Mouse (Mus musculus) MEL (cell line): ENCODE measurements at regions not wholly inside any gene's neighbourhood (a gene's known extent, or its start where the extent isn't known, plus 50 kb on each side); places are given as distances from the start of the nearest gene placed in this dataset.

Experiments
- DNase-seq: peaks from one replicate; pipeline ENCODE4 v3.0.0; 2011; ENCODE audit warnings: low read depth, low spot score
- H3K27ac ChIP-seq: 2 replicates; pipeline ENCODE4 v1.5.1; 2012; ENCODE audit warnings: low read depth, mild to moderate bottlenecking, control low read depth, low read length, moderate library complexity; ENCODE audit not compliant: control insufficient read depth
- H3K27me3 ChIP-seq, 2 experiments: fragments of 150-350 bp in 1 of 2; sonication (generic) in 1 of 2; 2 replicates each; pipeline ENCODE4 v1.6.1; 2012; ENCODE audit warnings: low read length in 2 of 2, mild to moderate bottlenecking in 2 of 2, improper control_type of control experiment in 1 of 2, moderate library complexity in 1 of 2; ENCODE audit not compliant: insufficient read depth in 2 of 2, control insufficient read depth in 1 of 2
- H3K36me3 ChIP-seq, 2 experiments: 2 replicates each; pipeline ENCODE4 v1.6.1; 2012 to 2014; ENCODE audit warnings: low read length in 2 of 2, improper control_type of control experiment in 1 of 2, inconsistent platforms in 1 of 2, mild to moderate bottlenecking in 1 of 2; ENCODE audit not compliant: insufficient read depth in 2 of 2, control insufficient read depth in 1 of 2
- H3K4me1 ChIP-seq, 2 experiments: fragments of 150-350 bp in 1 of 2; sonication (generic) in 1 of 2; 2 replicates each; pipeline ENCODE4 v1.6.1; 2012; ENCODE audit warnings: low read length in 2 of 2, improper control_type of control experiment in 1 of 2, mild to moderate bottlenecking in 1 of 2; ENCODE audit not compliant: insufficient read depth in 2 of 2, control insufficient read depth in 1 of 2
- H3K4me3 ChIP-seq, 2 experiments: fragments of 150-350 bp in 1 of 2; sonication (generic) in 1 of 2; 2 replicates each; pipeline ENCODE4 v1.5.1; 2012; ENCODE audit warnings: low read depth in 2 of 2, low read length in 2 of 2, mild to moderate bottlenecking in 2 of 2, moderate library complexity in 2 of 2, control low read depth in 1 of 2, improper control_type of control experiment in 1 of 2; ENCODE audit not compliant: control insufficient read depth in 1 of 2, insufficient read depth in 1 of 2
- H3K79me2 ChIP-seq: 2 replicates; pipeline ENCODE4 v1.6.1; 2012; ENCODE audit warnings: mild to moderate bottlenecking, low read length, moderate library complexity; ENCODE audit not compliant: control insufficient read depth, poor library complexity, insufficient read depth
- H3K9ac ChIP-seq: 2 replicates; pipeline ENCODE4 v1.6.1; 2012; ENCODE audit warnings: low read depth, mild to moderate bottlenecking, control low read depth, low read length, moderate library complexity; ENCODE audit not compliant: control insufficient read depth, poor library complexity, severe bottlenecking
- H3K9me3 ChIP-seq: fragments of 150-350 bp; sonication (generic); replicated peaks from 2 replicates; pipeline ENCODE4 v1.6.1; 2012; ENCODE audit warnings: mild to moderate bottlenecking, low read length, improper control_type of control experiment, moderate library complexity; ENCODE audit not compliant: insufficient read depth
- CHD1 ChIP-seq: IDR thresholded peaks from 2 replicates; pipeline ENCODE4 v1.6.1; 2012; ENCODE audit warnings: low read depth, mild to moderate bottlenecking, inconsistent platforms, low read length, improper control_type of control experiment
- ETS1 ChIP-seq: IDR thresholded peaks from 2 replicates; pipeline ENCODE4 v1.6.1; 2012; ENCODE audit warnings: low read depth, mild to moderate bottlenecking, inconsistent platforms, low read length, improper control_type of control experiment, moderate library complexity
- GATA1 ChIP-seq: IDR thresholded peaks from 2 replicates; pipeline ENCODE4 v1.6.1; 2011; ENCODE audit warnings: low read depth, low read length, improper control_type of control experiment
- JUND ChIP-seq: IDR thresholded peaks from 2 replicates; pipeline ENCODE4 v1.6.1; 2011; ENCODE audit warnings: low read depth, mild to moderate bottlenecking, improper control_type of control experiment, low read length
- MYB ChIP-seq: IDR thresholded peaks from 2 replicates; pipeline ENCODE4 v1.6.1; 2011; ENCODE audit warnings: mild to moderate bottlenecking, low read depth, low read length, improper control_type of control experiment
- RAD21 ChIP-seq: IDR thresholded peaks from 2 replicates; pipeline ENCODE4 v1.6.1; 2011; ENCODE audit warnings: mild to moderate bottlenecking, low read depth, low read length, improper control_type of control experiment
- RCOR1 ChIP-seq: IDR thresholded peaks from 2 replicates; pipeline ENCODE4 v1.6.1; 2012; ENCODE audit warnings: low read depth, mild to moderate bottlenecking, inconsistent platforms, low read length, improper control_type of control experiment
- SMC3 ChIP-seq: IDR thresholded peaks from 2 replicates; pipeline ENCODE4 v1.6.1; 2011; ENCODE audit warnings: low read depth, low read length, improper control_type of control experiment
- TAL1 ChIP-seq: IDR thresholded peaks from 2 replicates; pipeline ENCODE4 v1.6.1; 2012; ENCODE audit warnings: mild to moderate bottlenecking, inconsistent platforms, low read length, moderate library complexity, mixed read lengths
- TCF12 ChIP-seq: IDR thresholded peaks from 2 replicates; pipeline ENCODE4 v1.6.1; 2014; ENCODE audit warnings: low read depth, mild to moderate bottlenecking, inconsistent platforms, low read length, improper control_type of control experiment, moderate library complexity
- UBTF ChIP-seq: IDR thresholded peaks from 2 replicates; pipeline ENCODE4 v1.6.1; 2012; ENCODE audit warnings: low read depth, mild to moderate bottlenecking, inconsistent platforms, low read length, improper control_type of control experiment, moderate library complexity, borderline replicate concordance; ENCODE audit not compliant: insufficient read depth
- USF1 ChIP-seq: IDR thresholded peaks from 2 replicates; pipeline ENCODE4 v1.6.1; 2014; ENCODE audit warnings: low read depth, mild to moderate bottlenecking, inconsistent platforms, low read length, improper control_type of control experiment, moderate library complexity
- USF2 ChIP-seq, 2 experiments: IDR thresholded peaks; 2 replicates each; pipeline ENCODE4 v1.6.1; 2011 to 2012; ENCODE audit warnings: improper control_type of control experiment in 2 of 2, low read length in 2 of 2, borderline replicate concordance in 1 of 2, inconsistent platforms in 1 of 2, low read depth in 1 of 2, mild to moderate bottlenecking in 1 of 2; ENCODE audit not compliant: insufficient read depth in 1 of 2
- ZC3H11A ChIP-seq: IDR thresholded peaks from 2 replicates; pipeline ENCODE4 v1.6.1; 2012; ENCODE audit warnings: low read depth, mild to moderate bottlenecking, inconsistent platforms, low read length, improper control_type of control experiment
- ZMIZ1 ChIP-seq: IDR thresholded peaks from 2 replicates; pipeline ENCODE4 v1.6.1; 2012; ENCODE audit warnings: low read depth, mild to moderate bottlenecking, inconsistent platforms, low read length, improper control_type of control experiment, moderate library complexity

- Histone ChIP-seq H3K27me3 (no peaks in the 10 kb centered on the region), H3K79me2 (no peaks in the 10 kb centered on the region), H3K4me1 (no peaks in the 10 kb centered on the region), H3K4me3 (no peak overlapping the region), H3K36me3 (no peaks in the 10 kb centered on the region), H3K27ac (no peak overlapping the region), H3K9ac (no peak overlapping the region), H3K9me3 (no peaks in the 10 kb centered on the region)
- DNase-seq, result no peak
- TF ChIP-seq JUND, result no peak
Measured at GRCm38 (mm10) chr6:111815150-111815549, 458.4 kb upstream of the Lmcd1 start.

- Histone ChIP-seq H3K4me1 (no peaks in the 10 kb centered on the region), H3K27ac (no peak overlapping the region), H3K79me2 (no peaks in the 10 kb centered on the region), H3K9ac (no peak overlapping the region), H3K27me3 (no peaks in the 10 kb centered on the region), H3K4me3 (no peak overlapping the region), H3K36me3 (no peaks in the 10 kb centered on the region), H3K9me3 (no peaks in the 10 kb centered on the region)
- TF ChIP-seq TCF12, result no peak
- no peak for TF ChIP-seq USF1
- no peak for TF ChIP-seq TAL1
- TF ChIP-seq CHD1, result no peak
- no peak for TF ChIP-seq GATA1
- no peak for TF ChIP-seq UBTF
- TF ChIP-seq ZC3H11A, result no peak
- DNase-seq, result no peak
Measured at GRCm38 (mm10) chr6:111820265-111820664, 453.3 kb upstream of the Lmcd1 start.

GRCm38 (mm10) chr6:111844321-111844835, 429.2 kb upstream of the Lmcd1 start:
- H3K9ac ChIP-seq, result no peak overlapping the region
- no peaks in the 10 kb centered on the region for H3K27me3 ChIP-seq
- H3K79me2 ChIP-seq, result no peaks in the 10 kb centered on the region
- no peak overlapping the region for H3K4me3 ChIP-seq
- no peak overlapping the region for H3K27ac ChIP-seq
- H3K4me1 ChIP-seq, result no peaks in the 10 kb centered on the region
- no peaks in the 10 kb centered on the region for H3K9me3 ChIP-seq
- no peaks in the 10 kb centered on the region for H3K36me3 ChIP-seq
- TF ChIP-seq ETS1 (no peak), ZMIZ1 (no peak), USF2 (IDR thresholded peaks at IDR 0.05; ENCODE audit: borderline replicate concordance in 1 of 2, insufficient read depth in 1 of 2, low read depth in 1 of 2, low read length in 2 of 2) (no peak), MYB (no peak), TAL1 (no peak), RCOR1 (no peak), SMC3 (no peak), RAD21 (no peak)
- DNase-seq, result no peak
